Mouse (Mus musculus): ENCODE results near the gene Gm4187. TPM values are rescaled to one million over a fixed set of nuclear protein-coding genes. Genes with fewer than 3 reads are reported as not detected.
"Not testable (repeated sequence)": the region's sequence is repeated elsewhere in the genome, so short reads cannot be mapped to it uniquely, and the experiment has no call there.

Gm4187 gene
- polyA plus RNA-seq (2015; fragmentation: Nextera tagmentation; extraction: Ambion mirVana) = not detected in 2 replicates

DNA sequence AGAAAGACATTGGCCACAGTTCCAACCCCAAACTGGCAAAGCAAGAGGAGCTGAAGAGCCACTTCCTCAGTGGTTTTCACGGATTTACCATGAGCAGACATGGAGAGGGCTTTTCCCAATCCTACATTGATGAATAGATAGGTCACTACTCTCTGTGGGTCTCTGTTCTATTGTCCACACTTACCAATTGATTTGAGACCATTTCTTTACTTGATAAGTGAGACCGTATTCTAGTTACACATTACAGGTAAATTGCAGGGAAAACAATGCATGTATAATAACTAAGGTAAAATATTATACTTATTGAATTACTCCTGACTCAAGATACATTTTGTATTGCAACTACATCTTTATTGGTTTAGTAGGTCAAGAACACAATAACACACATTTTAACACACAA lies at the start of gene Gm4187:
Gene Gm4187 (minus strand): TSS at position 101 of the 400 bp plus-strand sequence.
- H3K4me1 ChIP-seq (replicated peaks); H3K9ac ChIP-seq; H3K27ac ChIP-seq; H3K9me3 ChIP-seq; ATAC-seq; H3K4me3 ChIP-seq (replicated peaks); H3K36me3 ChIP-seq; H3K27me3 ChIP-seq (replicated peaks); H3K4me2 ChIP-seq (replicated peaks): not testable (repeated sequence)
- no CpG with 5 or more reads among the region's 2 CpGs for WGBS

DNA sequence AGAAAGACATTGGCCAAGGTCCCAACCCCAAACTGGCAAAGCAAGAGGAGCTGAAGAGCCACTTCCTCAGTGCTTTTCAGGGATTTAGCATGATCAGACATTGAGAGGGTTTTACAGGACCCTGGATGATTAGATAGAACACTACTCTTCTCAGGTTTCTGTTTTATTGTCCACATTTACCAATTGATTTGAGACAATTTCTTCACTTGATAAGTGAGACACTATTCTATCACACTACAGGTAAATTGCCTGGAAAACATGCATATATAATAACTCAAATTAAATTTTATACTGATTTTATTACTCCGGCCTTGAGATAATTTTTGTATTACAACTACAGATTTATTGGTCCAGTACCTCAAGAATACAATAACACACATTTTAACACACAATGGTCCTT lies 41.4 kb upstream of the Gm4187 start, which contains the start of gene Gm8660:
Gene Gm8660 (minus strand): TSS at position 101 of the 400 bp plus-strand sequence.
- not testable (repeated sequence) for ATAC-seq; H3K4me3 ChIP-seq (replicated peaks); H3K27me3 ChIP-seq (replicated peaks); H3K27ac ChIP-seq; H3K4me1 ChIP-seq (replicated peaks); H3K36me3 ChIP-seq; H3K4me2 ChIP-seq (replicated peaks); H3K9ac ChIP-seq; H3K9me3 ChIP-seq
- WGBS = no CpG with 5 or more reads among the region's 1 CpGs

Other genes with a start within 250 kb of the Gm4187 start
- gene Gm16451, start 211.5 kb downstream of the Gm4187 start, polyA plus RNA-seq (2015; fragmentation: Nextera tagmentation; extraction: Ambion mirVana) = not detected in 2 replicates
- gene Gm10666, start 195.0 kb downstream of the Gm4187 start, polyA plus RNA-seq (2015; fragmentation: Nextera tagmentation; extraction: Ambion mirVana) = not detected in 2 replicates
- not detected in 2 replicates for gene Vmn1r142, start 165.7 kb downstream of the Gm4187 start, polyA plus RNA-seq (2015; fragmentation: Nextera tagmentation; extraction: Ambion mirVana)
- gene Vmn1r143, start 140.3 kb downstream of the Gm4187 start, polyA plus RNA-seq (2015; fragmentation: Nextera tagmentation; extraction: Ambion mirVana) = not detected in 2 replicates
- not detected in 2 replicates for gene Gm8653, start 128.5 kb downstream of the Gm4187 start, polyA plus RNA-seq (2015; fragmentation: Nextera tagmentation; extraction: Ambion mirVana)
- gene Gm8453, start 100.2 kb downstream of the Gm4187 start, polyA plus RNA-seq (2015; fragmentation: Nextera tagmentation; extraction: Ambion mirVana) = not detected in 2 replicates
- not detected in 2 replicates for gene Gm8660, start 41.3 kb upstream of the Gm4187 start, polyA plus RNA-seq (2015; fragmentation: Nextera tagmentation; extraction: Ambion mirVana)
- not detected in 2 replicates for gene Vmn1r148, start 83.9 kb upstream of the Gm4187 start, polyA plus RNA-seq (2015; fragmentation: Nextera tagmentation; extraction: Ambion mirVana)
- not detected in 2 replicates for gene Vmn1r149, start 108.5 kb upstream of the Gm4187 start, polyA plus RNA-seq (2015; fragmentation: Nextera tagmentation; extraction: Ambion mirVana)
- gene Gm10665, start 134.4 kb upstream of the Gm4187 start, polyA plus RNA-seq (2015; fragmentation: Nextera tagmentation; extraction: Ambion mirVana) = not detected in 2 replicates
- not detected in 2 replicates for gene Vmn1r151, start 170.0 kb upstream of the Gm4187 start, polyA plus RNA-seq (2015; fragmentation: Nextera tagmentation; extraction: Ambion mirVana)
- gene Vmn1r152, start 193.2 kb upstream of the Gm4187 start, polyA plus RNA-seq (2015; fragmentation: Nextera tagmentation; extraction: Ambion mirVana) = not detected in 2 replicates
- gene Gm8677, start 205.2 kb upstream of the Gm4187 start, polyA plus RNA-seq (2015; fragmentation: Nextera tagmentation; extraction: Ambion mirVana) = not detected in 2 replicates
- not detected in 2 replicates for gene Gm4201, start 235.6 kb upstream of the Gm4187 start, polyA plus RNA-seq (2015; fragmentation: Nextera tagmentation; extraction: Ambion mirVana)